Mouse (Mus musculus): ENCODE results near the gene Zfp729b. TPM values are rescaled to one million over a fixed set of nuclear protein-coding genes. Genes with fewer than 3 reads are reported as not detected.

The Zfp729b gene
- polyA plus RNA-seq (2012; rRNA removed), result 0.49 and 0.86 TPM in 2 replicates

GRCm38 (mm10) chr13:67609066-67609876 is at the start of gene Zfp729b:
TSS of gene Zfp729b (minus strand) at chr13:67609707.
- no peaks in the 10 kb centered on the region for H3K36me3 ChIP-seq (ENCODE audit: control insufficient read depth, insufficient read depth, low read length)
- H3K4me3 ChIP-seq (ENCODE audit: insufficient read depth, low read depth, low read length), result peak within 1 kb of the TSS; percentile 97
- WGBS, result 2% methylated on average over 20 of the region's 20 CpGs
- H3K27ac ChIP-seq (ENCODE audit: insufficient read depth, low read depth, low read length), result peak within 1 kb of the TSS; percentile 83
- H3K27me3 ChIP-seq (replicated peaks; ENCODE audit: control insufficient read depth, insufficient read depth, low read length), result no peaks in the 10 kb centered on the region
- H3K4me1 ChIP-seq (ENCODE audit: control insufficient read depth, insufficient read depth, low read length), result 0 out of 2 replicates have a peak, but pooled peaks cover 2% of the 10 kb centered on the region
- TF ChIP-seq POLR2A (IDR thresholded peaks at IDR 0.05; ENCODE audit: low read depth, low read length) (no peak), CTCF (conservative IDR thresholded peaks at IDR 0.05; ENCODE audit: insufficient read depth, insufficient read length, low read depth, low read length) (0 out of 2 replicates have a peak, but pooled peaks have one; percentile 10)
- DNase-seq, result peak; percentile 95

- no peaks in the 10 kb centered on the region for H3K4me1 ChIP-seq (ENCODE audit: control insufficient read depth, insufficient read depth, low read length)
- no peaks in the 10 kb centered on the region for H3K36me3 ChIP-seq (ENCODE audit: control insufficient read depth, insufficient read depth, low read length)
- DNase-seq, result no peak
- WGBS, result 41% methylated on average over 3 of the region's 3 CpGs
- TF ChIP-seq CTCF (conservative IDR thresholded peaks at IDR 0.05; ENCODE audit: insufficient read depth, insufficient read length, low read depth, low read length) (no peak), POLR2A (IDR thresholded peaks at IDR 0.05; ENCODE audit: low read depth, low read length) (no peak)
- H3K27me3 ChIP-seq (replicated peaks; ENCODE audit: control insufficient read depth, insufficient read depth, low read length), result no peaks in the 10 kb centered on the region
- no peak overlapping the region for H3K4me3 ChIP-seq (ENCODE audit: insufficient read depth, low read depth, low read length)
- H3K27ac ChIP-seq (ENCODE audit: insufficient read depth, low read depth, low read length), result no peak overlapping the region
Observed at GRCm38 (mm10) chr13:67652496-67652895, 43.0 kb upstream of the Zfp729b start.

- WGBS, result under 1% methylated on average over 19 of the region's 19 CpGs
- Histone ChIP-seq H3K27ac (ENCODE audit: insufficient read depth, low read depth, low read length) (peak within 1 kb of the TSS; percentile 84), H3K36me3 (ENCODE audit: control insufficient read depth, insufficient read depth, low read length) (no peaks in the 10 kb centered on the region), H3K4me3 (ENCODE audit: insufficient read depth, low read depth, low read length) (peak within 1 kb of the TSS; percentile 98), H3K27me3 (replicated peaks; ENCODE audit: control insufficient read depth, insufficient read depth, low read length) (no peaks in the 10 kb centered on the region), H3K4me1 (ENCODE audit: control insufficient read depth, insufficient read depth, low read length) (no peaks in the 10 kb centered on the region)
- TF ChIP-seq CTCF (conservative IDR thresholded peaks at IDR 0.05; ENCODE audit: insufficient read depth, insufficient read length, low read depth, low read length) (peak; percentile 50), POLR2A (IDR thresholded peaks at IDR 0.05; ENCODE audit: low read depth, low read length) (no peak)
- peak; percentile 94 for DNase-seq
Observed at GRCm38 (mm10) chr13:67637294-67638007, 27.9 kb upstream of the Zfp729b start, which contains the start of the genes Gm49345 and Zfp729a. TSS of gene Gm49345 (minus strand) at chr13:67637769. TSS of gene Zfp729a (minus strand) at chr13:67637791.

- H3K36me3 ChIP-seq (ENCODE audit: control insufficient read depth, insufficient read depth, low read length), result no peaks in the 10 kb centered on the region
- H3K27ac ChIP-seq (ENCODE audit: insufficient read depth, low read depth, low read length), result no peak overlapping the region
- peak; percentile 0 for DNase-seq
- TF ChIP-seq CTCF (conservative IDR thresholded peaks at IDR 0.05; ENCODE audit: insufficient read depth, insufficient read length, low read depth, low read length) (no peak), POLR2A (IDR thresholded peaks at IDR 0.05; ENCODE audit: low read depth, low read length) (no peak)
- H3K4me1 ChIP-seq (ENCODE audit: control insufficient read depth, insufficient read depth, low read length), result 0 out of 2 replicates have a peak, but pooled peaks cover 2% of the 10 kb centered on the region
- no peak overlapping the region for H3K4me3 ChIP-seq (ENCODE audit: insufficient read depth, low read depth, low read length)
- H3K27me3 ChIP-seq (replicated peaks; ENCODE audit: control insufficient read depth, insufficient read depth, low read length), result no peaks in the 10 kb centered on the region
- WGBS, result 86% methylated on average over 4 of the region's 4 CpGs
Observed at GRCm38 (mm10) chr13:67610108-67610507, 601 bp upstream of the Zfp729b start.

GRCm38 (mm10) chr13:67572591-67573189 is 36.8 kb downstream of the Zfp729b start:
- Histone ChIP-seq H3K27ac (ENCODE audit: insufficient read depth, low read depth, low read length) (no peak overlapping the region), H3K27me3 (replicated peaks; ENCODE audit: control insufficient read depth, insufficient read depth, low read length) (no peaks in the 10 kb centered on the region), H3K36me3 (ENCODE audit: control insufficient read depth, insufficient read depth, low read length) (no peaks in the 10 kb centered on the region), H3K4me1 (ENCODE audit: control insufficient read depth, insufficient read depth, low read length) (no peaks in the 10 kb centered on the region), H3K4me3 (ENCODE audit: insufficient read depth, low read depth, low read length) (no peak overlapping the region)
- DNase-seq, result no peak
- no peak for TF ChIP-seq CTCF (conservative IDR thresholded peaks at IDR 0.05; ENCODE audit: insufficient read depth, insufficient read length, low read depth, low read length)
- WGBS, result 76% methylated on average over 5 of the region's 5 CpGs

- H3K27me3 ChIP-seq (replicated peaks; ENCODE audit: control insufficient read depth, insufficient read depth, low read length), result no peaks in the 10 kb centered on the region
- WGBS, result 86% methylated on average over 4 of the region's 4 CpGs
Observed at GRCm38 (mm10) chr13:67553730-67554129, 55.8 kb downstream of the Zfp729b start, which contains the start of gene Zfp748. TSS of gene Zfp748 (minus strand) at chr13:67553830.

More at GRCm38 (mm10) chr13:67553730-67554129, 55.8 kb downstream of the Zfp729b start, which contains the start of gene Zfp748:
- H3K27ac ChIP-seq (ENCODE audit: insufficient read depth, low read depth, low read length), result peak within 1 kb of the TSS; percentile 36; the same call in 1 of the 2 replicates
- TF ChIP-seq POLR2A (IDR thresholded peaks at IDR 0.05; ENCODE audit: low read depth, low read length) (no peak), CTCF (conservative IDR thresholded peaks at IDR 0.05; ENCODE audit: insufficient read depth, insufficient read length, low read depth, low read length) (no peak)
- 0 out of 2 replicates have a peak, but pooled peaks cover 4% of the 10 kb centered on the region for H3K4me1 ChIP-seq (ENCODE audit: control insufficient read depth, insufficient read depth, low read length)
- no peaks in the 10 kb centered on the region for H3K36me3 ChIP-seq (ENCODE audit: control insufficient read depth, insufficient read depth, low read length)
- H3K4me3 ChIP-seq (ENCODE audit: insufficient read depth, low read depth, low read length), result peak within 1 kb of the TSS; percentile 60
- DNase-seq, result no peak

Data from kidney, adult 2 months (tissue).